10 mouse cellular contexts compared by ENCODE assay signal in the genomic region with DNA sequence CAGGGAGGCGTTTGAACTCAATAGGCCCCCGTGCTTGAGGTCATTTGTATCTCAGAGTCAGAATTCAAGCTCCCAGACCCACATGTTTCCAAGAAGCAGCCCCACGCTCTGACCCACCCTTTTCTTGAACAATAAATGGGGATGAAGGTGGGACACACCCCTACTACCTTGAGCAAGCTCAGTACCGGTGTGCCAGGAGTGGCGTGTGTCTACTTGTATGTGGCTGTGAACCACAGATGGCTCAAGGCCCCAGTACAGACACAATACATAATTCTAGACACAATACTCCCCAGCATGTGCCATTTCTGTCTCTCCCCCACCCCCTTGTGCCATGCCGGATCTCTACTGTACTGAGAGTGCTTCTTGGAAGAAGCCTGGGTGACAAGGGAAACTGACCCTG. TPM values are rescaled to one million over a fixed set of nuclear protein-coding genes. Genes with fewer than 3 reads are reported as not detected.
A peak's percentile ranks its signal among the peaks of the same experiment; 100 is the strongest.
DNase-seq lines count a peak whose midpoint lies in the region; ATAC-seq lines count a peak whose summit lies in the region.
"Had no signal": no experiment of that assay in that cellular context is flagged by ENCODE, and none has a peak within 500 bp of the region (broad histone marks: within the 10 kb centered on the region; RNA-seq: fewer than 3 reads in every experiment).

No protein-coding gene starts in this region.

- WGBS in kidney, embryonic 14.5 days: 78% methylated on average over 6 of the region's 6 CpGs
- 59% methylated on average over 6 of the region's 6 CpGs for WGBS in embryonic facial prominence, embryonic 14.5 days
- WGBS in hindbrain, embryonic 11.5 days: 85% methylated on average over 6 of the region's 6 CpGs
- WGBS in midbrain, embryonic 13.5 days: 77% methylated on average over 6 of the region's 6 CpGs

- no peak for DNase-seq in kidney, postnatal 25 days
- DNase-seq in embryonic facial prominence, embryonic 14.5 days (ENCODE audit: low spot score): peak; percentile 63
- no peak for DNase-seq in hindbrain, embryonic 11.5 days (ENCODE audit: low spot score)
- DNase-seq in retina, postnatal 1 day: no peak
- no peak for DNase-seq in kidney, postnatal 14 days
- DNase-seq in kidney, postnatal 36 days: no peak
- DNase-seq: adrenal gland, adult 8-10 months had no signal

- H3K36me3 ChIP-seq in kidney, embryonic 14.5 days (ENCODE audit: control insufficient read depth, insufficient read depth, low read length): no peaks in the 10 kb centered on the region; the same call in 1 of the 2 replicates
- H3K36me3 ChIP-seq in embryonic facial prominence, embryonic 14.5 days (ENCODE audit: control insufficient read depth, insufficient read depth, low read length): peaks cover 6% of the 10 kb centered on the region; the same call in 1 of the 2 replicates
- H3K36me3 ChIP-seq in hindbrain, embryonic 11.5 days (ENCODE audit: control insufficient read depth, insufficient read depth, low read length): no peaks in the 10 kb centered on the region
- H3K36me3 ChIP-seq in midbrain, embryonic 13.5 days: peaks cover 12% of the 10 kb centered on the region; the same call in 1 of the 2 replicates

- H3K9me3 ChIP-seq in kidney, embryonic 14.5 days (ENCODE audit: control insufficient read depth, low read length): no peaks in the 10 kb centered on the region
- H3K9me3 ChIP-seq in embryonic facial prominence, embryonic 14.5 days (ENCODE audit: control insufficient read depth, low read length): no peaks in the 10 kb centered on the region
- no peaks in the 10 kb centered on the region for H3K9me3 ChIP-seq in hindbrain, embryonic 11.5 days (ENCODE audit: control insufficient read depth, low read length)
- H3K9me3 ChIP-seq in midbrain, embryonic 13.5 days: no peaks in the 10 kb centered on the region

- H3K4me1 ChIP-seq in kidney, embryonic 14.5 days (ENCODE audit: control insufficient read depth, insufficient read depth, low read length): peaks cover 20% of the 10 kb centered on the region
- peaks cover 20% of the 10 kb centered on the region for H3K4me1 ChIP-seq in embryonic facial prominence, embryonic 14.5 days (ENCODE audit: control insufficient read depth, insufficient read depth, low read length)
- peaks cover 5% of the 10 kb centered on the region; the same call in 1 of the 2 replicates for H3K4me1 ChIP-seq in hindbrain, embryonic 11.5 days (replicated peaks; ENCODE audit: control insufficient read depth, insufficient read depth, low read length)
- peaks cover 36% of the 10 kb centered on the region for H3K4me1 ChIP-seq in midbrain, embryonic 13.5 days (replicated peaks)

- ATAC-seq in kidney, embryonic 14.5 days (ENCODE audit: low FRiP score, low TSS enrichment): no peak
- peak; percentile 19; the same call in 1 of the 2 replicates for ATAC-seq in embryonic facial prominence, embryonic 14.5 days (ENCODE audit: low read depth)
- no peak for ATAC-seq in hindbrain, embryonic 11.5 days (ENCODE audit: low FRiP score)
- ATAC-seq in midbrain, embryonic 13.5 days: no peak

- no peak overlapping the region for H3K9ac ChIP-seq in kidney, embryonic 14.5 days (ENCODE audit: low read depth, low read length)
- peak overlapping the region; percentile 86; the same call in 1 of the 2 replicates for H3K9ac ChIP-seq in embryonic facial prominence, embryonic 14.5 days (ENCODE audit: low read depth, low read length)
- H3K9ac ChIP-seq in hindbrain, embryonic 11.5 days (ENCODE audit: low read depth, low read length): peak overlapping the region; percentile 71
- peak overlapping the region; percentile 95 for H3K9ac ChIP-seq in midbrain, embryonic 13.5 days (replicated peaks)

- H3K27me3 ChIP-seq in kidney, embryonic 14.5 days (ENCODE audit: control insufficient read depth, insufficient read depth, low read length): no peaks in the 10 kb centered on the region
- no peaks in the 10 kb centered on the region for H3K27me3 ChIP-seq in embryonic facial prominence, embryonic 14.5 days (replicated peaks; ENCODE audit: control insufficient read depth, insufficient read depth, low read length)
- H3K27me3 ChIP-seq in hindbrain, embryonic 11.5 days (ENCODE audit: control insufficient read depth, insufficient read depth, low read length): no peaks in the 10 kb centered on the region
- peaks cover 7% of the 10 kb centered on the region; the same call in 1 of the 2 replicates for H3K27me3 ChIP-seq in midbrain, embryonic 13.5 days

- 0 out of 2 replicates have a peak overlapping the region, but pooled peaks have one; percentile 17 for H3K27ac ChIP-seq in kidney, embryonic 14.5 days (ENCODE audit: low read depth, low read length)
- peak overlapping the region; percentile 65 for H3K27ac ChIP-seq in embryonic facial prominence, embryonic 14.5 days (replicated peaks; ENCODE audit: low read depth, low read length)
- H3K27ac ChIP-seq in hindbrain, embryonic 11.5 days (ENCODE audit: low read depth, low read length): no peak overlapping the region
- peak overlapping the region; percentile 69 for H3K27ac ChIP-seq in midbrain, embryonic 13.5 days

- H3K4me3 ChIP-seq in kidney, embryonic 14.5 days (ENCODE audit: low read length): no peak overlapping the region
- H3K4me3 ChIP-seq in embryonic facial prominence, embryonic 14.5 days (ENCODE audit: low read depth, low read length): peak overlapping the region; percentile 60
- H3K4me3 ChIP-seq in hindbrain, embryonic 11.5 days (ENCODE audit: low read depth, low read length): peak overlapping the region; percentile 41; the same call in 1 of the 2 replicates
- peak overlapping the region; percentile 80 for H3K4me3 ChIP-seq in midbrain, embryonic 13.5 days (replicated peaks)

- peak overlapping the region; percentile 70 for H3K4me2 ChIP-seq in kidney, embryonic 14.5 days (replicated peaks; ENCODE audit: low read depth, low read length)
- peak overlapping the region; percentile 67 for H3K4me2 ChIP-seq in embryonic facial prominence, embryonic 14.5 days (ENCODE audit: low read depth, low read length)
- peak overlapping the region; percentile 58; the same call in 1 of the 2 replicates for H3K4me2 ChIP-seq in hindbrain, embryonic 11.5 days (replicated peaks; ENCODE audit: low read depth, low read length)
- peak overlapping the region; percentile 88 for H3K4me2 ChIP-seq in midbrain, embryonic 13.5 days (replicated peaks)

RNA-seq across cellular contexts. Expression of a gene that starts 18.6 kb away (rescaled TPM):
- polyA plus RNA-seq in kidney, embryonic 14.5 days (2014; fragmentation: Nextera tagmentation; extraction: Ambion mirVana): 18.7 and 30.7 TPM in 2 replicates
- 47.5 and 47.7 TPM in 2 replicates for polyA plus RNA-seq in embryonic facial prominence, embryonic 14.5 days (2014; fragmentation: Nextera tagmentation; extraction: Ambion mirVana)
- 13.7 and 14.6 TPM in 2 replicates for polyA plus RNA-seq in hindbrain, embryonic 11.5 days (2014; fragmentation: Nextera tagmentation; extraction: Ambion mirVana)
- polyA plus RNA-seq in midbrain, embryonic 13.5 days (2015; fragmentation: Nextera tagmentation; extraction: Ambion mirVana): 27.0 and 27.3 TPM in 2 replicates

RNA-seq across cellular contexts. Expression of a gene that starts 28.6 kb away (rescaled TPM):
- polyA plus RNA-seq in kidney, embryonic 14.5 days (2014; fragmentation: Nextera tagmentation; extraction: Ambion mirVana): not detected in 2 replicates
- polyA plus RNA-seq in embryonic facial prominence, embryonic 14.5 days (2014; fragmentation: Nextera tagmentation; extraction: Ambion mirVana): not detected in 2 replicates
- polyA plus RNA-seq in hindbrain, embryonic 11.5 days (2014; fragmentation: Nextera tagmentation; extraction: Ambion mirVana): not detected in 2 replicates
- polyA plus RNA-seq in midbrain, embryonic 13.5 days (2015; fragmentation: Nextera tagmentation; extraction: Ambion mirVana): not detected in 2 replicates
- polyA plus RNA-seq: testis, adult 2 months had no signal

RNA-seq across cellular contexts. Expression of a gene that starts 46.1 kb away (rescaled TPM):
- polyA plus RNA-seq in kidney, embryonic 14.5 days (2014; fragmentation: Nextera tagmentation; extraction: Ambion mirVana): 0.86 and 1.8 TPM in 2 replicates
- 2.1 and 2.4 TPM in 2 replicates for polyA plus RNA-seq in embryonic facial prominence, embryonic 14.5 days (2014; fragmentation: Nextera tagmentation; extraction: Ambion mirVana)
- 3.0 and 3.2 TPM in 2 replicates for polyA plus RNA-seq in hindbrain, embryonic 11.5 days (2014; fragmentation: Nextera tagmentation; extraction: Ambion mirVana)
- 3.8 and 4.7 TPM in 2 replicates for polyA plus RNA-seq in midbrain, embryonic 13.5 days (2015; fragmentation: Nextera tagmentation; extraction: Ambion mirVana)

RNA-seq across cellular contexts. Expression of a gene that starts 52.5 kb away (rescaled TPM):
- polyA plus RNA-seq in kidney, embryonic 14.5 days (2014; fragmentation: Nextera tagmentation; extraction: Ambion mirVana): 0.84 and 1.7 TPM in 2 replicates
- polyA plus RNA-seq in embryonic facial prominence, embryonic 14.5 days (2014; fragmentation: Nextera tagmentation; extraction: Ambion mirVana): 5.3 and 7.0 TPM in 2 replicates
- 0.40 and 0.49 TPM in 2 replicates for polyA plus RNA-seq in hindbrain, embryonic 11.5 days (2014; fragmentation: Nextera tagmentation; extraction: Ambion mirVana)
- 0.50 and 1.2 TPM in 2 replicates for polyA plus RNA-seq in midbrain, embryonic 13.5 days (2015; fragmentation: Nextera tagmentation; extraction: Ambion mirVana)
